Mouse (Mus musculus) adrenal gland, adult 18-20 months (tissue): ENCODE measurements around the gene Zbtb7a. TPM values are rescaled to one million over a fixed set of nuclear protein-coding genes. Genes with fewer than 3 reads are reported as not detected.
A peak's percentile ranks its signal among the peaks of the same experiment; 100 is the strongest.

Experiments
- DNase-seq, 2 experiments: peaks; one replicate each; pipeline ENCODE4 v3.0.0; 2021 to 2022; ENCODE audit warnings: low spot score in 2 of 2
- long read RNA-seq, 2 experiments: library from polyadenylated mRNA; stranded (forward); transcript quantifications; one replicate each; pipeline ENCODE4 v2.0.0; 2021
- total RNA-seq, 2 experiments: library from RNA; stranded (reverse); gene quantifications; 1 replicate in 1 of 2; 2 replicates in 1 of 2; pipeline ENCODE4 v1.2.3; 2021

The Zbtb7a gene
- total RNA-seq, result 10 to 100 TPM; 65.3 to 84.8 TPM
- long read RNA-seq, experiment 1, full-length matches to known transcripts, result 11 of 46 reads
- long read RNA-seq, experiment 1, partial matches to known transcripts, result 6 of 46 reads
- long read RNA-seq, experiment 1, other reads (novel, unspliced or antisense), result 29 of 46 reads
- long read RNA-seq, experiment 2, full-length matches to known transcripts, result 60 of 92 reads
- long read RNA-seq, experiment 2, partial matches to known transcripts, result 7 of 92 reads
- long read RNA-seq, experiment 2, other reads (novel, unspliced or antisense), result 25 of 92 reads

DNA sequence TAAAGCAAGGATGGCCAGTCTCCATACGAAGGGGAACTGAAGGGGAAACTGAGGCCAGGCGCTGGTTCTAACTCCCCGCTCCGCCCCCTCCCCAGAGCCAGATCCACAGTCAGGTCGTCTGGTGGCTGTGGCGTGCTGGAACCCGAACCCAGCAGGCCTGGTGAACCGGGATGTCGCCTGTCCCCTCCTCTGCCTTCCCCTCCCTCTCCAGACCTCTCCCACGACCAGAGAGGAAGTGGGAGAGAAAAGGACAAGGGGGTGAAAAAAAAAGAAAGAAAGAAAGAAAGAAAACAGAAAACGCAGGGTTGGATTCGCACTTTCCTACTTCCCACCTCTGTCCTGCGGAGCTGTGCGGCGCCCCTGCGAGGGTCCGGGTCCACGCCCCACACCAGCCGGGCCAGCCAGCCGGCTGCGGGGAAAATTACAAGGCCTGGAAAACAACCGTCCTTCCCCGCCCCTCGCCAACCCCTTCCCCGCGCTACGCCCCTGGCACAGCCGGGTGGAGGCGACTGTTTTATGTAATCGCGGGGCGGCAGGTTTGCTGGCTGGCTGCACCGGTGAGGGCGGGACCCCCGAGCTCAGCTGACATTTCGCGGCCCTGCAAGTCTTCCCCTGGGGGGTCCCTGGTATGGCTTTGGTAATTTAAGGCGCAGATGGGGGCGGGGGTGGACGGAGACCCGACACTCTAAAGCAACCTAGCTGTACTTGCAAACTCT lies at the start of gene Zbtb7a:
Gene Zbtb7a, plus strand, starts transcription at position 255 of the 716 bp plus-strand sequence.
- DNase-seq, result no peak

GRCm38 (mm10) chr10:81087021-81087420 lies 48.0 kb upstream of the Zbtb7a start:
- DNase-seq, result no peak

GRCm38 (mm10) chr10:81089216-81089615 lies 45.8 kb upstream of the Zbtb7a start:
- no peak for DNase-seq

GRCm38 (mm10) chr10:81090621-81091020 lies 44.4 kb upstream of the Zbtb7a start:
- DNase-seq, result no peak

DNA sequence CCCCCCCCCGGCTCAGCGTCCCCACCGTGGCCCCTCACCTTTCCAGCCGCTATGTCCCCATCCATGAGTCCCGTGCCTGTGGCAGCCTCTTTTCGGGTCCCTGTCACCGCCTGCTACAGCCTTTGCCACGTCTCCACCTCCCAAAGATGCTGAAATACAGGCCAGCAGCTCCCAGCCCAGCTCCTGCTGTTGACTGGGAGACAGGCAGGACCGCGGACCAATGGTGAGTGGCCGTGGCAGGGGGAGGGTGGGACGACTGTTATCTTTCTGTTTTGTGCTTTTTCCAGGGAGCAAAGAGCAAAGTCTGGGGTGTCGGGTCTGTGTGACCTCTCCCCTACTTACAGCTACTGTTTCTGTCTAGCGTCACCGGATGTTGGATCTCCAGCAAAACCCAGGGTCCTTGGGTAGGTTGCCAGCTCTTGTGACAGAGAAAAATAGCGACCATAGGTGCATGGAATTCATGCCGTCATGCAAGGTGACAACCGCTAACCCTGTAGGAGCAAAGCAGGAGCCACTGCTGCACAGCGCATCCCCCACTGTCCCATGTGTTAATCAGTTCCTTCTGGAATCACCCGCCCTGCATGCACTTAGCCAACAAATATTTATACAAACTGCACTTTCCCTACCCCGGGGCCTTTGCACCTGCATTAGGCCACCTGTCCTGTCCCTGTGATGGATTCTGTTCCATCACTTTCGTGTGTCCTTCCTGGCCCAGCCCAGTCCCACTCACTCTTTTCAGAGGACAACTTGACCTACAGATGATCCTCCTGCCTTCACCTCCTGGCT lies 42.4 kb upstream of the Zbtb7a start:
- DNase-seq, result peak; percentile 49 to 60

- DNase-seq, result no peak
Observed at GRCm38 (mm10) chr10:81094931-81095678, 39.9 kb upstream of the Zbtb7a start.

GRCm38 (mm10) chr10:81105565-81106112 lies 29.4 kb upstream of the Zbtb7a start, which contains the start of gene Map2k2:
Gene Map2k2, plus strand, starts transcription at chr10:81105915.
- peak; percentile 96 to 98 for DNase-seq

DNA sequence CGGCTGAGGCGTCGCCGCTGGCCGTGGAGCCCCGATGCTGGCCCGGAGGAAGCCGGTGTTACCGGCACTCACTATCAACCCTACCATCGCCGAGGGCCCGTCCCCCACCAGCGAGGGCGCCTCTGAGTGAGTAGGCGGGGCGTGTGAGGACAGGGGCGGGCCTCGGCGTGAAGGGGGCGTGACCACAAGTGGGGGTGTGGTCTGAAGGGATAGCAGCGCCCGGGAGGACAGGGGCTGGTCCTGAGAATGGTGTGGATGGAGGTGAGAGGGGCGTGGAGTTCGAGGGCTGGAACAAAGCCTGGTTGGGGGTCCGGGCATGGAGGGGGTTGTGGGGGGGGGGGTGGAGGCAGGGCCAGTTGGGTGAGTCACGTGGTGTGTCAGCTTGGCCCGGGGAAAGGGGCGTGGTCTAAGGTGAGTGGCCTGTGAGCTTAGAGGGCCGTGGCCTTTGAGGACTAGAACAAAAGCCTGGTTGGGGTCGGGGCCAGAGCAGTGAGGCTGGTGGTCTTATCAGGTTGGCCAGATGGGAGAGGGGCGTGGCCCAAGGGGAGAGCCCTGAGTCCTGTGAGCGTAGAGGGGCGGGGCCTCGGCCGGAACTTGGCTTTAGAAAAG lies 28.8 kb upstream of the Zbtb7a start:
- DNase-seq, result peak; percentile 85 to 86

DNA sequence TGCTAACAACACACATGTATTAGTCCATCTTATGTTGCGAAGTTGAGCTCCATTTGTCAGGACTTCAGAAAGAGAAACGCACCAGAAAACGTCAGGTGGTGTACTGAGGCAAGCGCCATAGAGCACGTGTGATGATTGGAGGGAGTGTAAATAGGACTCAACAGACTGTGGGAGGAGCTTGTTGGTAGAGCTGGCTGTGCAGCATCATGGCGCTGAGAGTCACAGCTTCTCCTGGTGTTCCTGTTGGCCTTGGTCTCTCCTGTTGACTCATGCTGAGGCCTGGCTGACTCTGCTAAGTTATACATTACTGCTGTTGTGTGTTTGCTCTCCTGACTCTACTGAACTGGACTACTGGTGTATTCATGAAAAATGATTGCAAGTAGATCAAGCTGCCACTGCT lies 22.1 kb upstream of the Zbtb7a start:
- DNase-seq, result no peak

GRCm38 (mm10) chr10:81119625-81120024 lies 15.4 kb upstream of the Zbtb7a start:
- no peak for DNase-seq

- DNase-seq, result no peak
Observed at GRCm38 (mm10) chr10:81120650-81121049, 14.4 kb upstream of the Zbtb7a start.

- no peak for DNase-seq
Observed at GRCm38 (mm10) chr10:81122889-81123288, 12.1 kb upstream of the Zbtb7a start.

DNA sequence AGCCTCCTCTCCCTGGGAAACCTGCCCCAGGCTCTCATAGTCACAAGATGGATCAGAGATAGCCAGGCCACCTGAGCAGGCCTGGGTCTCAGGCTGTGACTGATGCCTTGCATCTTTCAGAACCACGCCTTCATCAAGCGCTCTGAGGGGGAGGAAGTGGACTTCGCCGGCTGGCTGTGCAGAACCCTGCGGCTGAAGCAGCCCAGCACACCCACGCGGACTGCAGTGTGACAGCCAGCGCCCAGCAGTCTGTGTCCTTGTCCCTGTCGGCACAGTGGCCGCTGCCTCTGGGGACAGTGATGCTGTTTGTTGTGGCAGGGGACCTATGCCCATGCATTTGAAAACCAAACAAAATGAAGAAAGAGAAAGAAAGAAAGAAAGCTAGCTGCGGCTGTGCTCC lies 11.5 kb upstream of the Zbtb7a start:
- no peak for DNase-seq

- peak in 1 of 2 experiments; percentile 70 for DNase-seq
Observed at GRCm38 (mm10) chr10:81134181-81134587, 836 bp upstream of the Zbtb7a start.

- DNase-seq, result peak; percentile 70 to 71
Observed at GRCm38 (mm10) chr10:81135831-81136705, 1.0 kb downstream of the Zbtb7a start.

- peak; percentile 78 for DNase-seq
Observed at GRCm38 (mm10) chr10:81136706-81137231, 1.7 kb downstream of the Zbtb7a start.

GRCm38 (mm10) chr10:81137252-81138130 lies 2.5 kb downstream of the Zbtb7a start:
- peak; percentile 100 for DNase-seq
